Mouse (Mus musculus): ENCODE data around the gene Dlec1.

The Dlec1 gene

GRCm38 (mm10) chr9:119101992-119102782 is at the start of gene Dlec1:
Gene Dlec1, plus strand, starts transcription at chr9:119102478.
- in situ Hi-C loops (cut with MboI, MseI) = no loop called here

DNA sequence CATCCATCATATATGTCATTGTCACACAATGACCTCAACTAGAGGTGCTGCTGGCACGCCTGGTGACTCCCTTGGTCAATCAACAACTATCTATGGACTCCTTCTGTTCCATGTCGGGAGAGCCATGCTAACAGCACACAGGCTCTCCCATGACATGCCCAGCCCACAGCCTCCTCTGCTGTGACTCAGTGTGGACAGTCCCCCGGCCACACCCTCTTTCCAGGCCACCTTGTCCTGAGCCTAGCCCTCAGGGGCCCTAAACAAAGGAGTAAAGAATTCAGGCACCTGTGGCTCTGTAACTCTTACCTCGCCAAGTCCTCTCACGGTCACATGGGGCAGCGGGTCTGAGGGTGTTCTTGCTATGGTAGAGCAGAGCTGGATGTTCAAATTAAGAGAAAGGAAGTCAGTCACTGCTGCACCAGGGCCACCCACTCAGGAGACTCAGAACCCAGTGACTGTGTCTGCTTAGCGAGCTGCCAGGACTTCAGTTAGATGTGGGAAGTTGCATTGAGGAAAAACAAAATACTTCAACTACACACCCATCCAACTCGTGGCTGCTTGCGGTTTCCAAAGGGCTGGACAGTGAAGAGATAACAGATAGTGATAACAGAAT is 48.2 kb upstream of the Dlec1 start:
- in situ Hi-C loops (cut with MboI, MseI) = loop anchor here (10.0 kb wide), 1 partner anchor 989 kb away; no protein-coding TSS in a partner anchor

- in situ Hi-C loops (cut with MboI, MseI) = loop anchor here (10.0 kb wide), 1 partner anchor 991 kb away; no protein-coding TSS in a partner anchor
Observed at GRCm38 (mm10) chr9:119055336-119055735, 46.9 kb upstream of the Dlec1 start.

DNA sequence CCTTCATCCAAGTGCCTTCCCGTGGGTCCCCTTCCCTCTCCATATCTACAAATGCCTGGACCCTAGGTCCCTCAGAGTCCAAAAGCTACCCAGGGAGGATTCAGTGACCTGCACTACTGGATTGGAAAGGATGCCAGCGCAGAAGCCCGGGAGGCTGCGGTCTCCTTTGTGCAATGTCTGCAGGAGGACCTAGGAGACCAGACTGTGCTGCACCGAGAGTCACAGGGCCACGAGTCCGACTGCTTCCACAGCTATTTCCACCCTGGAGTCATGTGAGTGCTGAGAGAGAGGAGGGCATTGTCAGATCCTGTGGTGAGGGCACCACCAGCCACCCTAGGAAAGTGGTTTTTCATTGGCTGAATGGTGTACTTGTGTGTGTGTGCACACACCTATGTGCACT is 44.0 kb upstream of the Dlec1 start:
- in situ Hi-C loops (cut with MboI, MseI) = loop anchor here (10.0 kb wide), 1 partner anchor 993 kb away; no protein-coding TSS in a partner anchor

DNA sequence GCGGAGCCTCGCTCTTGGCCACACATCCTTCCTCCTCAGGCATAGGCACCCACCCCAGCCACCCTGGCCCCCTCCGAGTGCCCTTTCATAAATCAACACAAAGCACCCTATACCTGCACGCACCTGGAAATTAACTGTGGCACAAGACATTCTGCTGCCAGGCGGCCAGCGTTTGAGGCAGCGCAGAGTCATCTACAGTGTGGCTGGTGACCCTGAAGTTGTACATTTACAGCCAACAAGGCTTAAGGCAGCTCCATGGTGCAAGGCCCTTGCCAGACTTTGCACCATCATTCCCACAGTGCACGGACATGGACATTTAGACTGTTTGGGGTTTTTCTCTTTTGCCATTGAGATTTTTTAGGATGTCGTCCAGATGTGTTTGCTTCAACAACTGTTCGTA is 41.6 kb upstream of the Dlec1 start:
- in situ Hi-C loops (cut with MboI, MseI) = no loop called here

GRCm38 (mm10) chr9:119063036-119063644 is 39.1 kb upstream of the Dlec1 start:
- in situ Hi-C loops (cut with MboI, MseI) = no loop called here

- in situ Hi-C loops (cut with MboI, MseI) = no loop called here
Observed at GRCm38 (mm10) chr9:119064296-119064695, 38.0 kb upstream of the Dlec1 start.

GRCm38 (mm10) chr9:119067601-119068000 is 34.7 kb upstream of the Dlec1 start:
- in situ Hi-C loops (cut with MboI, MseI) = no loop called here

- in situ Hi-C loops (cut with MboI, MseI) = no loop called here
Observed at GRCm38 (mm10) chr9:119068266-119068665, 34.0 kb upstream of the Dlec1 start.

DNA sequence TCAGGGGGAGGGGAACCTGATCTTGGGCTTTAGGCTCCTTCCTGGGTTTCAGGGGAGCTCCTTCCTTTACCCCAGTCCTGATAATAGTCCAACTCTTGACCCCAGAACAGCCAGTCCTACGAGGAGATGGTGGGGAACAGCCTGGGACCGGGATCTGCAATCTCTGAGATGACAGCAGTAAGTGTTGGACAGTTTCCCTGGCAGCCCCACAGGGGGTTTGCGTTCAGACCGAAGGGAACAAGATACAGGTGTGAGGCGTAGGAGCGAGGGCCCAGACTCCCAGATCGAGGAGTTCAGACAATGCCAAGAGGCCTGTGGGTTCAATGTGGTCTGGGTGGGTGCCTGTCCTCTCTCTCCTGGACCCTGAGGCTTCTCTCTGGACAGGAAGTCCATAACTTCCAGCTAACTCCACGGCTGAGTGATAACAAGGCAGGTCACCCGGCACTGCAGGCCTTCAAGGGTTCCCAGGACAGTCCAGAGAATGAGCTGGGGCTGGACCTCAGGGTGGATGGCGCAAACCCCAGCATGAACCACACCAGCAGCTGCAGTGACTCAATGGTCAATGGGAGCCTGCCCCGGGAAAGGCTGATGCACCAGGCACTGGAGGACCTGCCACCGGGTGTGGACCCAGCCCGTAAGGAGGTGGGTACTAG is 32.0 kb upstream of the Dlec1 start:
- in situ Hi-C loops (cut with MboI, MseI) = loop anchor here (5.0 kb wide), 1 partner anchor 148 kb away; no protein-coding TSS in a partner anchor

DNA sequence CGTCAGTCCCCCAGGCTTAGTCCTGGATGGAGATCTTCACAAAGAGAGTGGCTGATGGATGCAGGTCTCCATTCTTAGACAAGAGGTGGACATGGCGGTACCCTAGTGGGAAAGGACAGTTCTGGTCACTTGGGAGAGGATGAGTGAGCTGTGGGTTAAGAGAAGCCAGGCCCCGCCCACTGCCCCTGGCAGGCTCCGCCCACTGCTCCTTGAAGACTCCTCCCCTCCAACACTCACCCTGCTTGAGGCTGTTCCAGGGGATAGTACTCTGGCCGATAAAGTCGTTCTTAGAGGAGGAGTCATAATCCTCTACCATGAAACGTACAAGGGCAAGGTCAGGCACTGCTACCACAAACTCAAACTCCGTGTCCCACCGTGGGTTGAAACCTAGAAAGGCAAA is 30.5 kb upstream of the Dlec1 start:
- in situ Hi-C loops (cut with MboI, MseI) = loop anchor here (5.0 kb wide), 1 partner anchor 149 kb away; no protein-coding TSS in a partner anchor

DNA sequence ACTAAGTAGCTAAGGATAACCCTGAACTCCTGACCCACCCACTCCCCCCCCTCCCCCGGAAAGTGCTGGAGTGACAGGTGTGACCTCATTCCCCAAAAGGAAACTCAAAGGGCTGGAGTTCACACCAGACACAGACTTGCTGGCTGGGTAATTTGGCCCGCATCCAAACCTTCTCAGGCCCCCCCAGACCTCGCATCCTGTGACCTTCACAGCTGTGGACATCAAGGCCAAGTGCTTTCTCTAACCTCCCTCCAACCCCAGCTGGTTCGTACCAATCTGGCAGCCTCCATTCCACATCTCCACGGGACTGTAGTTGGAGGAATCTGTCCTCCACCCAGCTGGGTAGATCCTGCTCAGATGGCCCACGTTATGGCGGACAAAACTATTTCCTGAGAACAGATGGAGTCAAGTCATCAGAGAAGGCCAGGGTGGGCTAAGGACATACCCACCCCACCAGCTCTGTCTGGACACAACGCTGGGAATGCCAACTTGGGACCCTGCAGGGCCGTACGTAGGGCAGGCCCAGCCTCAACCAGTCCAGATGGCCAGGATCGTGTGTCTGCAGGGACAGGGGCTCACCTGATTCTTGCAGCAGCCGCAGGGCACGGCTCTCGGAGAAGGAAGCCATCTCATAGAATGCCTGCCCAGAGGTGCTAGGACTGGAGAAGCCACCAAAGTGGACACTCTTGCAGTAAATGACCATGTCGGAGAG is 28.9 kb upstream of the Dlec1 start:
- in situ Hi-C loops (cut with MboI, MseI) = loop anchor here (5.0 kb wide), 1 partner anchor 151 kb away; no protein-coding TSS in a partner anchor

- in situ Hi-C loops (cut with MboI, MseI) = no loop called here
Observed at GRCm38 (mm10) chr9:119075685-119076084, 26.6 kb upstream of the Dlec1 start.

DNA sequence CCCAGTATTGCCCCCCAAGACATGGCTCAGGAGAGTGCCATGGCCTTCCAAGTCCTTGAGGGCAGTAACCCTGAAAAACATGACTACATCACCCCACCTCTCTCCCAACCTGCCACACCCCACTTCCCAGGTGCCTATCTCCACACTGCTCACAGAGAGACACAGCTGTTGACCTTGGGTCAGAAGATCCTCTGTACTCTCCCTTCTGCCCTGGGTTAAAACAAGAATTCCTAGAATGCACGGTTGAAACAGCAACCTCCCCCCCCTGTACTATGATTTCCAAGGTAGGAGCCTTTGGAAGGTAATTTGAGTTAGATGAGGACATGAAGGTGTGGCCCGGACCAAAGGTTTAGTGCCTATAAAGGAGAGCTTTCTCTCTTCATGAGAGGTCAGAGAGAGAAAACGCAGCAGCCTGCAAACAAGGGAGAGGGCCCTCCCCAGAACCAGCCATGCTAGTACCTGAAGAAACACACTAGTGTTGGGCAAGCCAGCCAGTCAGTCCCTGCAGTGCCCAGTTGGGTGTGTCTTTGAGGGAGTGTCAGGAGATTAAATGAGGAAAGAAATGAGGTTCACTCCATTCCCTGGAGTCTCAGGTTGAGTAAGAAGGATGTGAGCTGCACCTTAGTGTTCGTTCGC is 22.1 kb upstream of the Dlec1 start:
- in situ Hi-C loops (cut with MboI, MseI) = no loop called here

- in situ Hi-C loops (cut with MboI, MseI) = no loop called here
Observed at GRCm38 (mm10) chr9:119082039-119082438, 20.2 kb upstream of the Dlec1 start.

DNA sequence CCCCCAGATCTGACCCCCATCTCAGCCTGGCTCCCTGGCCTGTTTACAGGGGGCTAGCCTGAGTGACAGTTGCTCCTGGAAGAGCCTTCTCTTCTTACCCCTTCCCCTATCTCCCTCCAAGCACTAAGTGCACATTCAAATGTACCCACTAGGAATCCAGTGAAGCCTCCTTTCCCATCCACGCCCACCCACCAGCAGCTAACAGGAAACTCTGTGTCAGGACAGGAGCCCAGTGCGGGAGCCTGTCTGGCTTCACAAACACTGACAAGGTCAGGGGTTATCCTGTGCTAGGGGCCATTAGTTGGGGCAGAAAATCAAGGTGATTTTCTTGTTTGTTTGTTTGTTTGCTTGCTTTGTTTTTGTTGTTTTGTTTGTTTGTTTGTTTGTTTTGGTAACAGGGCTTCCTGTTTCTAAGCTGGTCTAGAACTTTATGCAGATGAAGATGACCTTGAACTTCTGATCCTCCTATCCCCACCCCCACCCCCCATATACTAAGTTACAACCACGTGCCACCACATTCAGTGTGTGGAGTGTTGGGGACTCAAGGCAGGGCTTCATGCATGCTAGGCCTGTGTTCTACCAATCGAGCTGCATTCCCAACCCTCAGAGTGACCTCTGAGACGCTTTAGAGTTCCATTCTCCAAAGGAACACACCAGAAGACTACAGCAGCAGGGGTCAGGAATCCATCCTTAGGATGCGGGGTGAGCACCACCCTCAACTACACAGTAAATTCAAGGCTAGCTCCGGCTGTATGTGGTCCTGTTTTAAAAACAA is 19.4 kb upstream of the Dlec1 start:
- in situ Hi-C loops (cut with MboI, MseI) = no loop called here

- in situ Hi-C loops (cut with MboI, MseI) = no loop called here
Observed at GRCm38 (mm10) chr9:119083966-119084365, 18.3 kb upstream of the Dlec1 start.

DNA sequence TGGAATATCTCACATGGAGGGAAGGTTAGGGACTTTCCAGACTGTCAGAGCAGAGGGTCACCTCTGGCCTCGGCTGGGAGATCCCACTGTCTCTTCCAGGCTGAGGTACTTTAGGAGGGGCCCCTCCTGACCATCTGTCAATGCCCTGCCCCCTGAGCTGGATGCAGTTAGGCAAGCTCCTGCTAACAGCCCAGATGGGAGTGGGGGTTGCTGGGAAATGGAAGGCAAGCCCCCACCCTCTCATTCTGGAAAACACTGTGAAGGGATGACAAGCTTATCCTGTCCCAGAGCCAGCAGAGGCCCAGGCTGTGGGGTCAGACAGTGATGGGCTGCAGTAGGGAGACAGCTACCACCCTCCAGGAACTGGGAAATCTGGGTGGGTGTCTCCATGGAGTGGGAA is 15.8 kb upstream of the Dlec1 start:
- in situ Hi-C loops (cut with MboI, MseI) = no loop called here

GRCm38 (mm10) chr9:119087309-119087708 is 15.0 kb upstream of the Dlec1 start:
- in situ Hi-C loops (cut with MboI, MseI) = no loop called here
